Mouse (Mus musculus) forebrain, embryonic 15.5 days (tissue): ENCODE measurements at regions not wholly inside any gene's neighbourhood (a gene's known extent, or its start where the extent isn't known, plus 50 kb on each side); places are given as distances from the start of the nearest gene placed in this dataset.
"Not testable (repeated sequence)": the region's sequence is repeated elsewhere in the genome, so short reads cannot be mapped to it uniquely, and the experiment has no call there.

ENCODE experiments used
- ATAC-seq: fragments of 200-750 bp; cut with Nextera tagmentation; replicated peaks from 2 replicates; pipeline ENCODE4 v1.8.0; 2017; ENCODE audit warnings: mild to moderate bottlenecking, moderate TSS enrichment, moderate library complexity
- H3K27ac ChIP-seq: fragments of 300-500 bp; sonication (generic); replicated peaks from 2 replicates; pipeline ENCODE4 v1.5.1; 2015; ENCODE audit warnings: mild to moderate bottlenecking, inconsistent platforms
- H3K27me3 ChIP-seq: fragments of 300-500 bp; sonication (generic); 2 replicates; pipeline ENCODE4 v1.6.1; 2015; ENCODE audit warnings: inconsistent platforms
- H3K36me3 ChIP-seq: fragments of 300-500 bp; sonication (generic); 2 replicates; pipeline ENCODE4 v1.6.1; 2015; ENCODE audit warnings: mild to moderate bottlenecking, inconsistent platforms
- H3K4me1 ChIP-seq: fragments of 300-500 bp; sonication (generic); 2 replicates; pipeline ENCODE4 v1.6.1; 2015; ENCODE audit warnings: inconsistent platforms
- H3K4me2 ChIP-seq: fragments of 300-500 bp; sonication (generic); replicated peaks from 2 replicates; pipeline ENCODE4 v1.6.1; 2015; ENCODE audit warnings: mild to moderate bottlenecking, inconsistent platforms
- H3K4me3 ChIP-seq: fragments of 300-500 bp; sonication (generic); 2 replicates; pipeline ENCODE4 v1.5.1; 2015; ENCODE audit warnings: mild to moderate bottlenecking, inconsistent platforms
- H3K9ac ChIP-seq: fragments of 300-500 bp; sonication (generic); replicated peaks from 2 replicates; pipeline ENCODE4 v1.6.1; 2015; ENCODE audit warnings: mild to moderate bottlenecking, inconsistent platforms
- H3K9me3 ChIP-seq: fragments of 300-500 bp; sonication (generic); 2 replicates; pipeline ENCODE4 v1.6.1; 2016; ENCODE audit warnings: inconsistent platforms
- WGBS: fragments of 180-500 bp; shearing (Covaris S2); methylation state at CpG from one replicate; pipeline ENCODE4 v1.1.7; 2015; ENCODE audit warnings: mixed read lengths; 5-methylcytosine and 5-hydroxymethylcytosine counted together

DNA sequence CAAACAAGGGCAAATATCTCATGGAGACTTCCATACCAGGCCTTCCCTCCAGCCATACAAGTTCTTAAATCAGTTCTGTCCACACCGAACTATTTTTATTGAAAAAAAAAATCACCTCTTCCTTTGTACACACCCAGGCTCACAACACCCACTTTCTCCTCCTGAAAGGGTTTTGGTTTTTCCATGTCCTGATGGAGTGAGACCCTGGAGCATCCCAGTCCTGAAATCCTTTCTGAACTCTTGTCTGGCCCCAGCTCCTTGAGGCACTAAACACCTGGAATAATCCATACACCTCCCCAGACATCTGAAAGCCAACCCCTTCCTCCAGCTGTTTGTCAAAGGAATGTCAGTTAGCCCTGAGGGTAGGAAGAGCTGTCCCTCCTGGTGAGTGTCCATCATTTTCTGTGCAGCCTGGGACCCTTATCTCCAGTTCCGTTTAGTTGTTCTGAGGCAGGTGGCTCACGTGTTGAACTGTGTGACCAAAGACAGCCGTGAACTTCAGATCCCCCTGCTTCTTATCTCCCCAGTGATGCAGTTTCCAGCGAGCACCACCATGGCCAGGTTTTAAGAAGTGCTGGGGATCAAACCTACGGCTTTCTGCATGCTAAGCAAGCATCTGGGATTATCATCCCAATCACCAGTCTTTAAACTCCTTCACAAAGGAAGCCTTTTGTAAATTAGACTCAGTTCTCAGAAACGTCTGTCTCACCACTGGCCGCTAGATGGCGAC, 101.4 kb downstream of the Gm15319 start:
- H3K4me2 ChIP-seq, H3K27ac ChIP-seq, H3K9ac ChIP-seq, H3K27me3 ChIP-seq, H3K4me3 ChIP-seq, H3K4me1 ChIP-seq, H3K9me3 ChIP-seq, H3K36me3 ChIP-seq: not testable (repeated sequence)
- ATAC-seq: peak; percentile 76; the same call in 1 of the 2 replicates
- WGBS: 58% methylated on average over 6 of the region's 9 CpGs

GRCm38 (mm10) chr8:20261007-20261406, 102.0 kb downstream of the Gm15319 start:
- H3K27ac ChIP-seq, H3K4me2 ChIP-seq, H3K36me3 ChIP-seq, H3K4me1 ChIP-seq, H3K4me3 ChIP-seq, ATAC-seq, H3K9me3 ChIP-seq, H3K27me3 ChIP-seq, H3K9ac ChIP-seq: not testable (repeated sequence)
- WGBS: 95% methylated on average over 2 of the region's 2 CpGs

DNA sequence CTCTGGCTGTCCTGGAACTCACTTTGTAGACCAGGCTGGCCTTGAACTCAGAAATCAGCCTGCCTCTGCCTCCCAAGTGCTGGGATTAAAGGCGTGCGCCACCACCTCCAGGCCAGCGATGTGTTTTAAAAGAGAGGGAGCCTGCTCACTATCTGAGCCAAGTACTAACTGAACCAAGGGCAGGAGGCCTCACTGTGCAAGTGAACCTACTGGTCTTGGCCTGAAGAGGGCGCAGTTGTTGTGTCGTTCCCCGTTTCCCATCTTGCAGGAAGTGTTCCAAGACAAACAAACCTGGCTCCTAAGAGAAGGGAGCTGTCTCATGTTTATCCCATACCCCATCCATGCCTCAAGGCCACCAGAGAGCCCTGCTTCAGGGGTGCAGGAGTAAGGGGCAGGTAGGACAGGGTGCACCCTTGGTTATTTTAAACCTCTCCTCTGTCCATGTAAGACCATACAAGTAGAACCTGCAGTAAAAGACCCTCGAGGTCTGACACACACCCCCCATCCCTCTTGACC, 102.8 kb downstream of the Gm15319 start:
- H3K27ac ChIP-seq, H3K27me3 ChIP-seq, H3K9ac ChIP-seq, H3K4me2 ChIP-seq, H3K36me3 ChIP-seq, H3K4me1 ChIP-seq, H3K9me3 ChIP-seq, H3K4me3 ChIP-seq, ATAC-seq: not testable (repeated sequence)
- 68% methylated on average over 6 of the region's 7 CpGs for WGBS

DNA sequence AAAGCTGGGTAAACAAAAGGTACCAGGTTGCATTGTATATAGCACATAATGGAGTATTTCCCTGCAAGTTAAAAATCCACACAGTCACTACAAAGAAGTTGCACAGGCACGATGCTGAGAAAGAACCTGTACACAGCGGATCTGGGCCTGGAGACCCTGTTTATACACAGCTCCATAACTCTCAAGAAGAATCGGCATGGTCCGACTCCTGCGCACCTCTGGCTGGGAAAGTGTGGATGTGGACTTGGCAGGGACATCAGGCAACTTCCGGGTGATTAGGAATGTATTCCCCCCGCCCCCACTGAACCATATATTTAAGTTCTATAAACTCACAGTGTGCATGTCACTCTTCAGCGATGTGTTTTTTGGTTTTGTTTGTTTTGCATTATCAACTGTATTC, 103.3 kb downstream of the Gm15319 start:
- not testable (repeated sequence) for H3K4me2 ChIP-seq, H3K9me3 ChIP-seq, H3K27me3 ChIP-seq, H3K9ac ChIP-seq, H3K4me3 ChIP-seq, ATAC-seq, H3K27ac ChIP-seq, H3K36me3 ChIP-seq, H3K4me1 ChIP-seq
- WGBS: 92% methylated on average over 8 of the region's 8 CpGs
